Mouse (Mus musculus) heart, embryonic 11.5 days (tissue): ENCODE results near the gene Tnr. TPM values are rescaled to one million over a fixed set of nuclear protein-coding genes. Genes with fewer than 3 reads are reported as not detected.

Experiments used
- ATAC-seq: fragments of 200-750 bp; cut with Nextera tagmentation; replicated peaks from 2 replicates; pipeline ENCODE4 v1.8.0; 2017; ENCODE audit warnings: moderate library complexity; ENCODE audit not compliant: insufficient number of reproducible peaks, low FRiP score, low TSS enrichment
- H3K27ac ChIP-seq: fragments of 300-500 bp; sonication (generic); 2 replicates; pipeline ENCODE4 v1.5.1; 2014; ENCODE audit warnings: mild to moderate bottlenecking, low read depth, low read length
- H3K27me3 ChIP-seq: fragments of 300-500 bp; sonication (generic); 2 replicates; pipeline ENCODE4 v1.6.1; 2014; ENCODE audit warnings: mild to moderate bottlenecking, low read length, mixed read lengths; ENCODE audit not compliant: control insufficient read depth, insufficient read depth
- H3K36me3 ChIP-seq: fragments of 300-500 bp; sonication (generic); 2 replicates; pipeline ENCODE4 v1.6.1; 2014; ENCODE audit warnings: mild to moderate bottlenecking, low read length, moderate library complexity, mixed read lengths; ENCODE audit not compliant: control insufficient read depth, insufficient read depth
- H3K4me1 ChIP-seq: fragments of 300-500 bp; sonication (generic); 2 replicates; pipeline ENCODE4 v1.6.1; 2014; ENCODE audit warnings: low read length; ENCODE audit not compliant: control insufficient read depth, insufficient read depth
- H3K4me2 ChIP-seq: fragments of 300-500 bp; sonication (generic); 2 replicates; pipeline ENCODE4 v1.6.1; 2014; ENCODE audit warnings: mild to moderate bottlenecking, moderate library complexity
- H3K4me3 ChIP-seq: fragments of 300-500 bp; sonication (generic); 2 replicates; pipeline ENCODE4 v1.5.1; 2014; ENCODE audit warnings: low read depth, low read length
- H3K9ac ChIP-seq: fragments of 300-500 bp; sonication (generic); 2 replicates; pipeline ENCODE4 v1.6.1; 2014; ENCODE audit warnings: mild to moderate bottlenecking, low read depth, low read length, moderate library complexity
- H3K9me3 ChIP-seq: fragments of 300-500 bp; sonication (generic); replicated peaks from 2 replicates; pipeline ENCODE4 v1.6.1; 2016; ENCODE audit warnings: low read length; ENCODE audit not compliant: control insufficient read depth
- WGBS: fragments of 180-500 bp; shearing (Covaris S2); extraction: QIAGEN DNeasy Blood & Tissue Kit; methylation state at CpG from one replicate; pipeline ENCODE4 v1.1.7; 2014; ENCODE audit not compliant: insufficient replicate concordance; 5-methylcytosine and 5-hydroxymethylcytosine counted together
- polyA plus RNA-seq: library from polyadenylated mRNA; unstranded; fragments of >200 nt; fragmentation: Nextera tagmentation; extraction: Ambion mirVana; gene quantifications from 2 replicates; pipeline ENCODE4 v1.2.1, GENCODE M21; 2014

Tnr gene
- polyA plus RNA-seq, 1 experiment from 2014 or later: 0.33 TPM

DNA sequence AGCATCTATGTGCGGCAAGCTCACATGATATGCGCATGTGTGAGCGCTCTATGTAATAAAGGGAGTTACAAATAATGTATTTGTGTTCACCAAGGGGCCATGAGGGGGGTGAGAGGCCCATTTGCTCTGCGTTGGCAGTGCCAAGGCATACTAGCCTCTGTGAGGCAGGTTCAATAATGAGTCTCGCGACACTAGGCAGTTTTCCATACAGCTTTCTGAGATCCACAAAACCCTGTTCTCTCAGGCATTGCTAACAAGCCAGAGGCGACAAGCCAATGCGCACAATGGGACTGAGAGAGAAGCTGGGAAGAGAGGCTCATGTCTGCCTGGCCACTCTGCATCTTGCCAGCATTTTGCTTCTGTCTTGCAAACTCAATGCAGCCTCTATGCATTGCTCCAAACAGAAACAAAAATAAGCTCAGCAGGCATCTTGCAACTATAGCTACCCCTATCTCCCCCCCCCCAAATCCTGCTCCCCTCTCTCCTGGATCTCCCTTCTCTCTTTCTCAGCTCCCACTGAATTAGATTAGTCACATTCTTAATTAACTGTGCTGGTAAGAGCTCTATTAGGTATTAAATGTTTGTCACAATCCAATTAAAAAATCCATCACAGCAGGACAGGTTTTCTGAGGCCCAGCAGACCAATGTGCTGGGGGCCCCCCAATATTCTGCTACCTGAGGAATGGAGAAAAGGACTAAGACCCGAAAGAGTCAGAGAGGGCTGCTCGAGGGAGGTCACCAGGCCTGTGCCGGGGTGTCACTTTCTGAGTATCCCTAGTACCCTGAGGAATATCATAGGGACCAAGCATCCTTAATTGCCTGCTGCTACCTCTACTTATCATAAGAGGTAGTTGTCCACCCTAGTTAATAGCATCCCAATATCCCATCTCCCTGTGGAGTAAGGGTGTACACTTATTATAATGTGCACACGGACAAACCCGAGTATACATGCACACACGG is 70.8 kb downstream of the Tnr start:
- no peak for ATAC-seq
- Histone ChIP-seq H3K9me3 (no peaks in the 10 kb centered on the region), H3K4me2 (no peak overlapping the region), H3K4me3 (no peak overlapping the region), H3K36me3 (no peaks in the 10 kb centered on the region), H3K4me1 (peaks cover 14% of the 10 kb centered on the region), H3K9ac (no peak overlapping the region), H3K27me3 (no peaks in the 10 kb centered on the region), H3K27ac (no peak overlapping the region)
- 80% methylated on average over 14 of the region's 14 CpGs for WGBS

DNA sequence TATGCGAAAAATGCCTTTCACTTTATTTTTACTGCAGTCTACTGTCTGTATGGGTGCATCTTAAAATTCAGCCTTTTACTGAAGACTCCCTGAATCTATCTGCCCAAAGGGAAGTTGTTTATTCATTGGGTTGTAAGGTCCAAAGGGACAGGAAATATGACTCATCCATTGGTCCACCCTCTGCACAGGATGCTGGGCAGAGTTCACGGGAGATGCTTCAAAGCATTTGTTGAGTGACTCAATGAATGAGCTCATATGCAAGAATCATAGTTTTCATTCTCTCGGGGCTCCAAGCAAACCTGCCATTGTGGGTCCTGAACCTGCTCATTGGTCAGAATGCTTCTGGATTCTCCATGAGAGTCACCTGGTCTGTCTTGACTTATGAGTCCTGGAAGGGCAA is 72.2 kb downstream of the Tnr start:
- H3K36me3 ChIP-seq: no peaks in the 10 kb centered on the region
- no peak for ATAC-seq
- H3K4me1 ChIP-seq: peaks cover 14% of the 10 kb centered on the region
- no peak overlapping the region for H3K27ac ChIP-seq
- no peak overlapping the region for H3K9ac ChIP-seq
- WGBS: 64% methylated on average over 3 of the region's 3 CpGs
- H3K9me3 ChIP-seq: no peaks in the 10 kb centered on the region
- H3K4me3 ChIP-seq: no peak overlapping the region
- H3K4me2 ChIP-seq: no peak overlapping the region
- H3K27me3 ChIP-seq: no peaks in the 10 kb centered on the region

DNA sequence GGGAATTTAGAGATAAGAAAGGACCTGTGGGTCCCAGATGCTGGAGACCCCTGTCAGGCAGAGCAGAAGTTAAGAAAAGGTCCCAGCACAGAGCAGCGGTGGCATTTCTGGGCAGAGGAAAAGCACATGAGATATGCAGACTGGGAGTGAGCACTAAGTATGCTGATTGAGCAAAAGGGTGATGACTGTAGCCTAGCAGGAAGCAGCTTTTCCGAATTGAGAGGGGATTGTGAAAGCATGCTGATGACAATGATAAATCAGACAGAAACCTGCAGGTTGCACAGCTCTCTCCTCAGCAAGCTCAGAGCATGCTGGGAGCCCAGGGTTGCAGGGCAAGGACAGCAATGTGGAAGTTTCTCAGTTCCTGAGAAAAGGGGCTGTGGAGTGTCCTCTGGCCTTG is 73.1 kb downstream of the Tnr start:
- Histone ChIP-seq H3K9me3 (no peaks in the 10 kb centered on the region), H3K27ac (no peak overlapping the region), H3K4me1 (peaks cover 11% of the 10 kb centered on the region), H3K27me3 (no peaks in the 10 kb centered on the region), H3K9ac (no peak overlapping the region), H3K36me3 (no peaks in the 10 kb centered on the region), H3K4me2 (no peak overlapping the region), H3K4me3 (no peak overlapping the region)
- 14% methylated on average over 2 of the region's 2 CpGs for WGBS
- no peak for ATAC-seq

DNA sequence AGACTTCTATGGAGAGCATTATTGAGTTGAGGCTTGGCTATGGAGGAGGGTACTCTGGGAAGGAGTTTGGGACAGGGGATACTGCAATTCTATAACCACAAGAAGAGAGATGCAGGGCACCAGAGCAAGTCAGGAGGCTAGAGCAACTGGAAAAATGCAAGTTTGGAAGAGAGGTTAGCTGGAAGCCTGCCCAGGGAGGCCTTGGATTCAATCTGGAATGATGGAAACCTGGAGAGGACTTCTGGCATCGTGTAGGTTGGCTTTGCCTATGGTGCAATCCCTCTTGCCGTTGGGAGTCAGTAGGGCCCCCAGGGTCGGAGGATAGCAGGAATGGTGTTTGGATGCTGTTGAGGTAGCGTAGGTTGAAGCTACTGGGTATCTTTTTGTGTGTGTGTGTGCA is 90.0 kb downstream of the Tnr start:
- Histone ChIP-seq H3K27me3 (no peaks in the 10 kb centered on the region), H3K36me3 (no peaks in the 10 kb centered on the region), H3K9me3 (no peaks in the 10 kb centered on the region), H3K27ac (no peak overlapping the region), H3K4me3 (no peak overlapping the region), H3K9ac (no peak overlapping the region), H3K4me2 (no peak overlapping the region), H3K4me1 (no peaks in the 10 kb centered on the region)
- ATAC-seq: no peak
- WGBS: 84% methylated on average over 4 of the region's 4 CpGs

DNA sequence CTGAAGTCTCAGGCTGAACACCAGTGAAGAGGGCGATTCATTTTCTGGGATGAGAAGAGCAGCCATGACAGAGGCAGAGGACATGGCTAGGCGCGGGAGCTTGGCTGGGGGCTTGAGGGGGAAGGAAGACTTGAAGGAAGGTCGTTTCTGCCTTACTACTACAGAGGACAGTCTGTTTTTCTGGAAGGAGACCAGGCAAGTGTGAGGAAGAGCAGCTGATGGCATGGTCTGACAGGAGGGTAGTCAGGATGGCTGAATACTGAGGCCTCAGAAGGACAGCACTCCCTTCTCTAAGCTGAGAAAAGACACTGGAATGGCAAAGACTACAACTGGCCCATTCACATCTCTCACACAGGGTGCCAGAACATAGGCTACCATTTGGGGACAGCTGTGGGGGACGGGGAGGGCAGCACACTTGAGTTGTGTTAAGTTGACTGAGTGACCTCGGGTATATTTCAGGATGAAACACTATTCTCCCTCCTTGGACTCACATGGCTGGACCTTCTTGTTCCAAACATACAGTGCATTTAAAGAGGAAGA is 90.6 kb downstream of the Tnr start:
- no peak for ATAC-seq
- H3K4me3 ChIP-seq: no peak overlapping the region
- H3K4me1 ChIP-seq: no peaks in the 10 kb centered on the region
- 73% methylated on average over 6 of the region's 6 CpGs for WGBS
- no peaks in the 10 kb centered on the region for H3K27me3 ChIP-seq
- H3K4me2 ChIP-seq: no peak overlapping the region
- H3K9me3 ChIP-seq: no peaks in the 10 kb centered on the region
- H3K36me3 ChIP-seq: no peaks in the 10 kb centered on the region
- H3K9ac ChIP-seq: no peak overlapping the region
- no peak overlapping the region for H3K27ac ChIP-seq

DNA sequence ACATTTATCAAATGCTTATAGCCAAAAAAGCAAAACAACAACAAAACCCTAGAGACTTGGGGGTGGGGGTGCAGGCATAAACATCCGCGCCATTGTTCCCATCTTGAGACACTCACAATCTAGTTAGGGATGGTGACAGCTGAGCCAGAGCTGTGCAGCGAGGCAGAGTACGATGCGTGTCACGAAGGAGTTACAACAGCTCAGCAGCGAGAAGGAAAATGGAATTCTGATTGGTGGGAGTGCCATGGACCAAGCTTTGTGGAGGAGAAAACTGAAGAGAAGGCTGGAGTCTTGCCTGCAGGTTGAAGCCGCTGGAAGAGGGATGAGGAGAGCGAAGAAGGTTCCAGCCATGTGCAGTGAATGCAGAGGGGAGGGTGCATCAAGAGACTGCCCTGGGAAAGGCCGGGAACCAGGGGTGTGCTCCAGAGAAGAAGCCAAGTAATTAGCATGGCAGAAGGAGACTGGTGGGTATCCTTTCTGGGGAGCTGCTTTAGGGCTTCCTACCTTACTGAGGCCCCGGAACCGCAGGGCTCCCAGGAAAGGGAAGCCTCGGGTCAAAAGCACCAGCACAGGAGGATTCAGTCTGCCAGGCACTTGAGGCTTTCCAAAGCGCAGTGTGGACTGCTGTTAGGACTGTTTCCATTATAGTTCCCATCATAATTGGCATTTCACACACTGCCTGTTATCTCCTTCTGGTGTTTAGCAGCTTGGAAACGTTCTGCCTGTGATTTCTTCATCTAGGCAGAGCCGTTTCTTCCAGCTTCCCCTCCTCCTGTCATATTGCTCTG is 91.3 kb downstream of the Tnr start:
- Histone ChIP-seq H3K36me3 (no peaks in the 10 kb centered on the region), H3K9me3 (no peaks in the 10 kb centered on the region)
- 62% methylated on average over 16 of the region's 16 CpGs for WGBS

DNA sequence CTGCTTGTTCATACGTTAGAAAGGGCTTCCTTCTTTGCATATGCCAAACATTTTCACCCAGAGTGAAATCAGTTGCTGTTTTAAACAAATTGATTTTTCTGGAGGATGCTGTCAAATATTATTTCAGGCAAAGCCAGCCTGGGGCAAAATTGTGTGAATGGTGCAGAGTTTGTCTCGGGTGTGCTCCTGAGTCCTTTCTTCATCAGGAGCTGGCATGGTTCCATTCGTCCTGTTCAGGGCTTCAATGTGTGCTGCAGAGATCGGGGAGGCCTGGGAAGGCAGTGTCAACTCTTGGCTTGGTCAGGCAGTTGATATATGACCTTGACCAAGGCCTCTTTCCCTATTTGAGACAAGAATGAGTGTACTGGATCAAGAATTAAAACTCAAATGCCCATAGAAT is 92.1 kb downstream of the Tnr start:
- no peak overlapping the region for H3K27ac ChIP-seq
- no peaks in the 10 kb centered on the region for H3K27me3 ChIP-seq
- no peak overlapping the region for H3K4me2 ChIP-seq
- WGBS: 67% methylated on average over 4 of the region's 4 CpGs
- no peaks in the 10 kb centered on the region for H3K36me3 ChIP-seq
- ATAC-seq: no peak
- no peak overlapping the region for H3K4me3 ChIP-seq
- no peaks in the 10 kb centered on the region for H3K9me3 ChIP-seq
- H3K9ac ChIP-seq: no peak overlapping the region
- H3K4me1 ChIP-seq: no peaks in the 10 kb centered on the region

More for the DNA sequence above, 91.3 kb downstream of the Tnr start:
- H3K9ac ChIP-seq: no peak overlapping the region
- no peak overlapping the region for H3K27ac ChIP-seq
- H3K4me1 ChIP-seq: no peaks in the 10 kb centered on the region
- H3K4me3 ChIP-seq: no peak overlapping the region
- H3K4me2 ChIP-seq: no peak overlapping the region
- no peaks in the 10 kb centered on the region for H3K27me3 ChIP-seq
- no peak for ATAC-seq

DNA sequence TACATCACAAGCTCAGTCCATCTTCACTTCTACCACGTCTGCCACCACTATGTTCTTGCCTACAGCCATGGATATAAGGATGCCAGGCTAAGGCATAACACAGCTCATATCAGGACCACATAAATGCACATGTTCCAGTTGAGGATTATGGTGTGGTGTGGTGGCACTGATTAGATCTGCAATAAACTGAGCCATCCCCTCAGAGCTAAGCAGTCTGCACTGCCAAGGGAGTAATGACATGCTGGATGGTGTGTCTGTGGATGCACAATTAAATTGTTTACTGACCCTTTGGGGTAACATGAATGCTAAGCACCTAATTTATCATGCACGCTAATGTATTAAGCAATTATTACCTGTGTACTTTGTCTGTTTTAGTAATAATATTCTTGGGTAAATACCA is 95.6 kb downstream of the Tnr start:
- Histone ChIP-seq H3K4me3 (no peak overlapping the region), H3K4me1 (no peaks in the 10 kb centered on the region), H3K9ac (no peak overlapping the region), H3K36me3 (no peaks in the 10 kb centered on the region), H3K27me3 (no peaks in the 10 kb centered on the region), H3K27ac (no peak overlapping the region), H3K4me2 (no peak overlapping the region), H3K9me3 (no peaks in the 10 kb centered on the region)
- 75% methylated on average over 2 of the region's 2 CpGs for WGBS
- ATAC-seq: no peak
